In the genomic region with DNA sequence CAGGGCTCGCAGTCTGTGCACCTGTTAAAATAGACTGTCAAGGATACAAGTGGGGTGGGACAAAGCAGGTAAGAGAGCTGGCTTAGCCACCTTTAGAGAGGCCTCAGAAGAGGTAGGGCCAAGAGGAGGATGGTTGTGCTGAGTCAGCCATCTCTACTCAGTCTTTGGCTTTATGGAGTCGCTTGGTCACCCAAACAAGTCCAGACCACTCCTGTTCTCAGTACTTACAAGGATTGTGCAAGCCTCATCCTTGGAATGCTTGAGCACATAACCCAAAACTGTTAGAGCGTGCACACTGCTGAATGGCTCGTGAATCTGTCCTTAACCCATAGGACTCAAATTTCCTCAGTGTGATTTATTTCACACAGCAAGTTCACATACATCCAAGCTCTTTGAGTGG, we compare ENCODE assay signal across 21 mouse cellular contexts. TPM values are rescaled to one million over a fixed set of nuclear protein-coding genes. Genes with fewer than 3 reads are reported as not detected.
DNase-seq lines count a peak whose midpoint lies in the region; ATAC-seq and TF ChIP-seq lines count a peak whose summit lies in the region.
"Had no signal": no experiment of that assay in that cellular context is flagged by ENCODE, and none has a peak within 500 bp of the region (broad histone marks: within the 10 kb centered on the region; RNA-seq: fewer than 3 reads in every experiment).

No protein-coding gene starts in this region.

- no peaks in the 10 kb centered on the region for H3K9me3 ChIP-seq in kidney, embryonic 14.5 days (ENCODE audit: control insufficient read depth, low read length)
- no peaks in the 10 kb centered on the region for H3K9me3 ChIP-seq in limb, embryonic 13.5 days
- H3K9me3 ChIP-seq in limb, embryonic 10.5 days (replicated peaks), result no peaks in the 10 kb centered on the region
- H3K9me3 ChIP-seq in stomach, embryonic 16.5 days (replicated peaks; ENCODE audit: control insufficient read depth, low read length), result no peaks in the 10 kb centered on the region
- H3K9me3 ChIP-seq in stomach, postnatal 0 days (ENCODE audit: control insufficient read depth, low read length), result no peaks in the 10 kb centered on the region
- H3K9me3 ChIP-seq: embryonic facial prominence, embryonic 13.5 days; forebrain, embryonic 13.5 days; heart, embryonic 13.5 days; hindbrain, embryonic 12.5 days had no signal

- no peak overlapping the region for H3K4me2 ChIP-seq in kidney, embryonic 14.5 days (replicated peaks; ENCODE audit: low read depth, low read length)
- H3K4me2 ChIP-seq in limb, embryonic 13.5 days (replicated peaks), result no peak overlapping the region
- H3K4me2 ChIP-seq in stomach, embryonic 16.5 days (ENCODE audit: low read depth, low read length), result no peak overlapping the region
- H3K4me2 ChIP-seq in stomach, postnatal 0 days (replicated peaks; ENCODE audit: low read depth), result no peak overlapping the region
- H3K4me2 ChIP-seq: embryonic facial prominence, embryonic 13.5 days; forebrain, embryonic 13.5 days; heart, embryonic 13.5 days; hindbrain, embryonic 12.5 days had no signal

- no peak for TF ChIP-seq POLR2A in kidney, adult 2 months (IDR thresholded peaks at IDR 0.05; ENCODE audit: low read depth, low read length)

- intact Hi-C loops in heart, postnatal 10 days (cut with DNase I), result no loop called here

- H3K27ac ChIP-seq in kidney, embryonic 14.5 days (ENCODE audit: low read depth, low read length), result no peak overlapping the region
- no peak overlapping the region for H3K27ac ChIP-seq in kidney, adult 2 months (ENCODE audit: insufficient read depth, low read depth, low read length)
- peak overlapping the region; percentile 3; the same call in 1 of the 2 replicates for H3K27ac ChIP-seq in limb, embryonic 13.5 days
- no peak overlapping the region for H3K27ac ChIP-seq in limb, embryonic 10.5 days
- H3K27ac ChIP-seq in stomach, embryonic 16.5 days (ENCODE audit: low read length), result no peak overlapping the region
- H3K27ac ChIP-seq in stomach, postnatal 0 days (replicated peaks), result no peak overlapping the region
- H3K27ac ChIP-seq: forebrain, embryonic 13.5 days; heart, embryonic 13.5 days; hindbrain, embryonic 12.5 days had no signal

- H3K4me1 ChIP-seq in kidney, embryonic 14.5 days (ENCODE audit: control insufficient read depth, insufficient read depth, low read length), result no peaks in the 10 kb centered on the region
- no peaks in the 10 kb centered on the region for H3K4me1 ChIP-seq in kidney, adult 2 months (ENCODE audit: control insufficient read depth, insufficient read depth, low read length)
- H3K4me1 ChIP-seq in limb, embryonic 13.5 days, result peaks cover 40% of the 10 kb centered on the region
- H3K4me1 ChIP-seq in limb, embryonic 10.5 days, result no peaks in the 10 kb centered on the region
- H3K4me1 ChIP-seq in stomach, embryonic 16.5 days (ENCODE audit: control insufficient read depth, insufficient read depth, low read length), result peaks cover 12% of the 10 kb centered on the region
- H3K4me1 ChIP-seq in stomach, postnatal 0 days (replicated peaks; ENCODE audit: control insufficient read depth, insufficient read depth), result 0 out of 2 replicates have a peak, but pooled peaks cover 3% of the 10 kb centered on the region
- H3K4me1 ChIP-seq: forebrain, embryonic 13.5 days; hindbrain, embryonic 12.5 days had no signal

- H3K4me3 ChIP-seq in kidney, embryonic 14.5 days (ENCODE audit: low read length), result no peak overlapping the region
- H3K4me3 ChIP-seq in kidney, adult 2 months (ENCODE audit: insufficient read depth, low read depth, low read length), result no peak overlapping the region
- H3K4me3 ChIP-seq in limb, embryonic 13.5 days, result no peak overlapping the region
- no peak overlapping the region for H3K4me3 ChIP-seq in limb, embryonic 10.5 days
- no peak overlapping the region for H3K4me3 ChIP-seq in stomach, embryonic 16.5 days (replicated peaks; ENCODE audit: low read length)
- H3K4me3 ChIP-seq in stomach, postnatal 0 days (ENCODE audit: low read depth, low read length), result no peak overlapping the region
- H3K4me3 ChIP-seq: embryonic facial prominence, embryonic 13.5 days; forebrain, embryonic 13.5 days; heart, embryonic 13.5 days; hindbrain, embryonic 12.5 days had no signal

- TF ChIP-seq CTCF in kidney, adult 2 months (conservative IDR thresholded peaks at IDR 0.05; ENCODE audit: insufficient read depth, insufficient read length, low read depth, low read length), result no peak
- no peak for TF ChIP-seq CTCF in stomach, postnatal 0 days (IDR thresholded peaks at IDR 0.05; ENCODE audit: low read depth)

- no peak overlapping the region for H3K9ac ChIP-seq in kidney, embryonic 14.5 days (ENCODE audit: low read depth, low read length)
- no peak overlapping the region for H3K9ac ChIP-seq in limb, embryonic 13.5 days
- H3K9ac ChIP-seq in stomach, embryonic 16.5 days (ENCODE audit: low read length), result no peak overlapping the region
- no peak overlapping the region for H3K9ac ChIP-seq in stomach, postnatal 0 days (ENCODE audit: low read length)
- H3K9ac ChIP-seq: embryonic facial prominence, embryonic 13.5 days; forebrain, embryonic 13.5 days; forebrain, postnatal 0 days; heart, embryonic 13.5 days; hindbrain, embryonic 12.5 days had no signal

- DNase-seq in kidney, adult 2 months, result no peak
- DNase-seq in limb, embryonic 10.5 days (ENCODE audit: low spot score), result no peak
- DNase-seq in stomach, postnatal 0 days (ENCODE audit: low spot score), result no peak
- no peak for DNase-seq in heart, postnatal 10 days
- no peak for DNase-seq in yolk sac, embryonic 10.5 days (ENCODE audit: low spot score)
- DNase-seq: adrenal gland, postnatal 10 days; cerebellum, adult 11 months; cerebellum, adult 9-10 months; cerebellum, postnatal 25 days; forebrain, postnatal 0 days; gastrocnemius, postnatal 14 days; heart, postnatal 4 days had no signal

- no peaks in the 10 kb centered on the region for H3K27me3 ChIP-seq in kidney, embryonic 14.5 days (ENCODE audit: control insufficient read depth, insufficient read depth, low read length)
- H3K27me3 ChIP-seq in kidney, adult 2 months (replicated peaks; ENCODE audit: control insufficient read depth, insufficient read depth, low read length), result no peaks in the 10 kb centered on the region
- H3K27me3 ChIP-seq in limb, embryonic 13.5 days, result no peaks in the 10 kb centered on the region
- H3K27me3 ChIP-seq in limb, embryonic 10.5 days (ENCODE audit: low read depth, poor library complexity, severe bottlenecking), result no peaks in the 10 kb centered on the region
- H3K27me3 ChIP-seq in stomach, embryonic 16.5 days (ENCODE audit: control insufficient read depth, insufficient read depth, low read length), result no peaks in the 10 kb centered on the region
- no peaks in the 10 kb centered on the region for H3K27me3 ChIP-seq in stomach, postnatal 0 days (ENCODE audit: control insufficient read depth, insufficient read depth, low read length)
- H3K27me3 ChIP-seq: embryonic facial prominence, embryonic 13.5 days; forebrain, embryonic 13.5 days; heart, embryonic 13.5 days; hindbrain, embryonic 12.5 days had no signal

- no peak for TF ChIP-seq EP300 in stomach, postnatal 0 days (optimal IDR thresholded peaks at IDR 0.05)

- WGBS in kidney, embryonic 14.5 days, result 44% methylated on average over 4 of the region's 4 CpGs
- WGBS in kidney, adult 2 months, result 60% methylated on average over 4 of the region's 4 CpGs
- WGBS in limb, embryonic 13.5 days, result 73% methylated on average over 4 of the region's 4 CpGs
- WGBS in limb, embryonic 10.5 days, result 87% methylated on average over 4 of the region's 4 CpGs
- WGBS in stomach, embryonic 16.5 days, result 78% methylated on average over 4 of the region's 4 CpGs
- 67% methylated on average over 4 of the region's 4 CpGs for WGBS in stomach, postnatal 0 days

- H3K36me3 ChIP-seq in kidney, embryonic 14.5 days (ENCODE audit: control insufficient read depth, insufficient read depth, low read length), result no peaks in the 10 kb centered on the region
- H3K36me3 ChIP-seq in kidney, adult 2 months (ENCODE audit: control insufficient read depth, insufficient read depth, low read length), result no peaks in the 10 kb centered on the region
- peaks cover 9% of the 10 kb centered on the region for H3K36me3 ChIP-seq in limb, embryonic 13.5 days
- no peaks in the 10 kb centered on the region for H3K36me3 ChIP-seq in limb, embryonic 10.5 days
- H3K36me3 ChIP-seq in stomach, embryonic 16.5 days (ENCODE audit: control insufficient read depth, insufficient read depth, low read length), result no peaks in the 10 kb centered on the region
- H3K36me3 ChIP-seq in stomach, postnatal 0 days (ENCODE audit: control insufficient read depth, insufficient read depth, low read length), result no peaks in the 10 kb centered on the region
- H3K36me3 ChIP-seq: heart, embryonic 13.5 days; hindbrain, embryonic 12.5 days had no signal

- peak; percentile 98 for ATAC-seq in kidney, embryonic 14.5 days (ENCODE audit: low FRiP score, low TSS enrichment)
- ATAC-seq in limb, embryonic 13.5 days (ENCODE audit: low FRiP score, low read depth), result no peak
- ATAC-seq in stomach, embryonic 16.5 days (ENCODE audit: insufficient read depth, low FRiP score), result 0 out of 2 replicates have a peak, but pooled peaks have one; percentile 13
- no peak for ATAC-seq in stomach, postnatal 0 days (ENCODE audit: low FRiP score, low TSS enrichment)
- ATAC-seq: forebrain, embryonic 13.5 days; forebrain, postnatal 0 days; hindbrain, embryonic 16.5 days had no signal

RNA-seq across cellular contexts. Expression of a gene that starts 10.3 kb away (rescaled TPM):
- polyA plus RNA-seq in kidney, embryonic 14.5 days (2014; fragmentation: Nextera tagmentation; extraction: Ambion mirVana), result 29.9 and 36.0 TPM in 2 replicates
- 1.1 and 1.2 TPM in 2 replicates for polyA plus RNA-seq in kidney, adult 2 months (2012; rRNA removed)
- polyA plus RNA-seq in limb, embryonic 13.5 days (2015; fragmentation: Nextera tagmentation; extraction: Ambion mirVana), result 89.9 and 102 TPM in 2 replicates
- polyA plus RNA-seq in limb, embryonic 10.5 days (2016; fragmentation: Nextera tagmentation; extraction: Ambion mirVana), result 8.7 and 19.3 TPM in 2 replicates
- polyA plus RNA-seq in stomach, embryonic 16.5 days (2015; fragmentation: Nextera tagmentation; extraction: Ambion mirVana), result 68.7 and 74.7 TPM in 2 replicates
- polyA plus RNA-seq in stomach, postnatal 0 days (2015; fragmentation: Nextera tagmentation; extraction: Ambion mirVana), result 18.5 and 20.2 TPM in 2 replicates
- 10 to 100 TPM; 13.4 to 14.7 TPM for total RNA-seq in heart, postnatal 10 days (2021)
- polyA plus RNA-seq: cortical plate, adult 2 months had no signal

Comparison
In these comparisons a context has a peak if more than half of its experiments do, and no peak if none do; other contexts are left out.
1. ATAC-seq: peak in kidney, embryonic 14.5 days (single experiment) and stomach, embryonic 16.5 days (single experiment); none in limb, embryonic 13.5 days (single experiment) and stomach, postnatal 0 days (single experiment).